Mouse (Mus musculus): ENCODE measurements at regions not wholly inside any gene's neighbourhood (a gene's known extent, or its start where the extent isn't known, plus 50 kb on each side); places are given as distances from the start of the nearest gene placed in this dataset.

GRCm38 (mm10) chr1:30437964-30438363 is 435.8 kb downstream of the Phf3 start:
- H3K9me3 ChIP-seq (ENCODE audit: control insufficient read depth, low read length) = no peaks in the 10 kb centered on the region
- no peak overlapping the region for H3K4me3 ChIP-seq (ENCODE audit: insufficient read depth in 1 of 2, low read depth in 2 of 2, low read length in 2 of 2)
- no peak for DNase-seq (ENCODE audit: low read depth in 3 of 3, low spot score in 3 of 3)
- no peak overlapping the region for H3K9ac ChIP-seq (replicated peaks)
- WGBS (ENCODE audit: insufficient replicate concordance) = 44% methylated on average over 1 of the region's 1 CpGs
- TF ChIP-seq CTCF (IDR thresholded peaks at IDR 0.05; ENCODE audit: low read depth) (no peak), EP300 (IDR thresholded peaks at IDR 0.05; ENCODE audit: low read depth) (no peak)
- no peak overlapping the region for H3K27ac ChIP-seq
- H3K27me3 ChIP-seq (ENCODE audit: control insufficient read depth, insufficient read depth, low read length) = no peaks in the 10 kb centered on the region
- no peaks in the 10 kb centered on the region for H3K36me3 ChIP-seq (replicated peaks; ENCODE audit: control insufficient read depth, insufficient read depth, low read depth)
- no peak overlapping the region for H3K4me2 ChIP-seq (ENCODE audit: low read depth)
- no peaks in the 10 kb centered on the region for H3K4me1 ChIP-seq (replicated peaks; ENCODE audit: control insufficient read depth in 2 of 2, insufficient read depth in 2 of 2, low read length in 1 of 2)
- no peak for ATAC-seq (ENCODE audit: insufficient read depth)

- H3K27me3 ChIP-seq (ENCODE audit: control insufficient read depth, insufficient read depth, low read length) = no peaks in the 10 kb centered on the region
- DNase-seq (ENCODE audit: low read depth in 3 of 3, low spot score in 3 of 3) (no peak), ATAC-seq (ENCODE audit: insufficient read depth) (no peak)
- H3K27ac ChIP-seq = no peak overlapping the region
- no peaks in the 10 kb centered on the region for H3K9me3 ChIP-seq (ENCODE audit: control insufficient read depth, low read length)
- H3K4me3 ChIP-seq (ENCODE audit: insufficient read depth in 1 of 2, low read depth in 2 of 2, low read length in 2 of 2) = no peak overlapping the region
- no peak overlapping the region for H3K9ac ChIP-seq (replicated peaks)
- no peaks in the 10 kb centered on the region for H3K36me3 ChIP-seq (replicated peaks; ENCODE audit: control insufficient read depth, insufficient read depth, low read depth)
- TF ChIP-seq CTCF (IDR thresholded peaks at IDR 0.05; ENCODE audit: low read depth) (no peak), EP300 (IDR thresholded peaks at IDR 0.05; ENCODE audit: low read depth) (no peak)
- H3K4me2 ChIP-seq (ENCODE audit: low read depth) = no peak overlapping the region
- no peaks in the 10 kb centered on the region for H3K4me1 ChIP-seq (replicated peaks; ENCODE audit: control insufficient read depth in 2 of 2, insufficient read depth in 2 of 2, low read length in 1 of 2)
Observed at GRCm38 (mm10) chr1:30416582-30416981, 457.1 kb downstream of the Phf3 start.

GRCm38 (mm10) chr1:30414881-30415439 is 458.8 kb downstream of the Phf3 start:
- DNase-seq (ENCODE audit: low read depth in 3 of 3, low spot score in 3 of 3) (no peak), ATAC-seq (ENCODE audit: insufficient read depth) (no peak)
- H3K27me3 ChIP-seq (ENCODE audit: control insufficient read depth, insufficient read depth, low read length) = no peaks in the 10 kb centered on the region
- TF ChIP-seq CTCF (IDR thresholded peaks at IDR 0.05; ENCODE audit: low read depth) (no peak), EP300 (IDR thresholded peaks at IDR 0.05; ENCODE audit: low read depth) (no peak)
- H3K4me2 ChIP-seq (ENCODE audit: low read depth) = no peak overlapping the region
- no peaks in the 10 kb centered on the region for H3K4me1 ChIP-seq (replicated peaks; ENCODE audit: control insufficient read depth in 2 of 2, insufficient read depth in 2 of 2, low read length in 1 of 2)
- no peak overlapping the region for H3K4me3 ChIP-seq (ENCODE audit: insufficient read depth in 1 of 2, low read depth in 2 of 2, low read length in 2 of 2)
- H3K9ac ChIP-seq (replicated peaks) = no peak overlapping the region
- WGBS (ENCODE audit: insufficient replicate concordance) = 24% methylated on average over 2 of the region's 2 CpGs
- no peak overlapping the region for H3K27ac ChIP-seq
- H3K36me3 ChIP-seq (replicated peaks; ENCODE audit: control insufficient read depth, insufficient read depth, low read depth) = no peaks in the 10 kb centered on the region
- no peaks in the 10 kb centered on the region for H3K9me3 ChIP-seq (ENCODE audit: control insufficient read depth, low read length)
